Mouse (Mus musculus) myocyte (in vitro differentiated cells): Measurements from ENCODE around the gene Nfam1. TPM values are rescaled to one million over a fixed set of nuclear protein-coding genes. Genes with fewer than 3 reads are reported as not detected.

Experiments used
- H3K27me3 ChIP-seq: one replicate; pipeline ENCODE4 v1.6.1; 2011; ENCODE audit not compliant: control insufficient read depth, insufficient read depth, insufficient read length
- H3K36me3 ChIP-seq: one replicate; pipeline ENCODE4 v1.6.1; 2011; ENCODE audit not compliant: control insufficient read depth, insufficient read depth
- H3K4me2 ChIP-seq: one replicate; pipeline ENCODE4 v1.6.1; 2011; ENCODE audit warnings: low read depth, control low read depth
- H3K4me3 ChIP-seq: one replicate; pipeline ENCODE4 v1.5.1; 2011; ENCODE audit warnings: mild to moderate bottlenecking, control low read depth, moderate library complexity
- H3K79me2 ChIP-seq: one replicate; pipeline ENCODE4 v1.6.1; 2011; ENCODE audit not compliant: control insufficient read depth, insufficient read depth
- H3ac ChIP-seq: one replicate; pipeline ENCODE4 v1.6.1; 2011; ENCODE audit not compliant: control insufficient read depth, insufficient read length
- CEBPB ChIP-seq: IDR thresholded peaks from 2 replicates; pipeline ENCODE4 v1.6.1; 2011; ENCODE audit warnings: mild to moderate bottlenecking, moderate library complexity; ENCODE audit not compliant: poor library complexity, insufficient read depth, severe bottlenecking
- E2F4 ChIP-seq: IDR thresholded peaks from one replicate; pipeline ENCODE4 v1.6.1; 2011; ENCODE audit warnings: mild to moderate bottlenecking, control low read depth, moderate library complexity; ENCODE audit not compliant: insufficient read depth
- MAX ChIP-seq: IDR thresholded peaks from one replicate; pipeline ENCODE4 v1.6.1; 2011; ENCODE audit warnings: low read depth, mild to moderate bottlenecking, control low read depth
- MYOD1 ChIP-seq, 3 experiments: IDR thresholded peaks; one replicate each; pipeline ENCODE4 v1.6.1; 2011; ENCODE audit warnings: control low read depth in 2 of 3, low read depth in 2 of 3, mild to moderate bottlenecking in 2 of 3, moderate library complexity in 1 of 3; ENCODE audit not compliant: insufficient read length in 2 of 3, control insufficient read depth in 1 of 3
- MYOG ChIP-seq, 3 experiments: IDR thresholded peaks; one replicate each; pipeline ENCODE4 v1.6.1; 2011; ENCODE audit warnings: control low read depth in 2 of 3, low read depth in 2 of 3, mild to moderate bottlenecking in 2 of 3; ENCODE audit not compliant: insufficient read length in 2 of 3, control insufficient read depth in 1 of 3, insufficient read depth in 1 of 3
- POLR2A ChIP-seq: IDR thresholded peaks from one replicate; pipeline ENCODE4 v1.6.1; 2011; ENCODE audit warnings: low read depth, mild to moderate bottlenecking, control low read depth, moderate library complexity; ENCODE audit not compliant: insufficient read length
- POLR2AphosphoS2 ChIP-seq: IDR thresholded peaks from one replicate; pipeline ENCODE4 v1.6.1; 2011; ENCODE audit warnings: low read depth, control low read depth; ENCODE audit not compliant: insufficient read length
- REST ChIP-seq: IDR thresholded peaks from one replicate; pipeline ENCODE4 v1.6.1; 2011; ENCODE audit warnings: mild to moderate bottlenecking, control low read depth, moderate library complexity; ENCODE audit not compliant: insufficient read depth, insufficient read length
- SRF ChIP-seq: IDR thresholded peaks from one replicate; pipeline ENCODE4 v1.6.1; 2011; ENCODE audit warnings: low read depth; ENCODE audit not compliant: control insufficient read depth, insufficient read length
- TCF12 ChIP-seq: IDR thresholded peaks from one replicate; pipeline ENCODE4 v1.6.1; 2011; ENCODE audit warnings: mild to moderate bottlenecking, control low read depth; ENCODE audit not compliant: poor library complexity, insufficient read depth, severe bottlenecking
- TCF3 ChIP-seq: IDR thresholded peaks from one replicate; pipeline ENCODE4 v1.6.1; 2011; ENCODE audit warnings: low read depth, control low read depth; ENCODE audit not compliant: insufficient read length
- USF1 ChIP-seq: IDR thresholded peaks from one replicate; pipeline ENCODE4 v1.6.1; 2011; ENCODE audit warnings: low read depth, mild to moderate bottlenecking, control low read depth, moderate library complexity
- polyA plus RNA-seq: library from polyadenylated mRNA; unstranded; fragments of >200 nt; fragmentation: generic; extraction: Trizol; gene quantifications from one replicate; pipeline ENCODE4 v1.2.1, GENCODE M21; 2012; ENCODE audit warnings: missing spikeins

The Nfam1 gene
- polyA plus RNA-seq, 1 experiment = not detected

GRCm38 (mm10) chr15:82987014-82987731, 45.9 kb downstream of the Nfam1 start:
- peaks cover 62% of the 10 kb centered on the region for H3K27me3 ChIP-seq
- no peaks in the 10 kb centered on the region for H3K36me3 ChIP-seq
- TF ChIP-seq MYOG (IDR thresholded peaks at IDR 0.05; ENCODE audit: control insufficient read depth in 1 of 3, insufficient read depth in 1 of 3, insufficient read length in 2 of 3, low read depth in 2 of 3) = peak in 2 of 3 experiments; percentile 9 to 14
- no peak for TF ChIP-seq MYOD1 (IDR thresholded peaks at IDR 0.05; ENCODE audit: control insufficient read depth in 1 of 3, insufficient read length in 2 of 3, low read depth in 2 of 3)
- no peak overlapping the region for H3ac ChIP-seq
- no peaks in the 10 kb centered on the region for H3K79me2 ChIP-seq
- H3K4me3 ChIP-seq = no peak overlapping the region
- H3K4me2 ChIP-seq = peak overlapping the region; percentile 86

- no peak for TF ChIP-seq USF1
- no peak for TF ChIP-seq POLR2AphosphoS2
- TF ChIP-seq TCF3 = no peak
- TF ChIP-seq CEBPB = no peak
- TF ChIP-seq MAX = no peak
- no peak for TF ChIP-seq TCF12
- TF ChIP-seq MYOG (IDR thresholded peaks at IDR 0.05; ENCODE audit: control insufficient read depth in 1 of 3, insufficient read depth in 1 of 3, insufficient read length in 2 of 3, low read depth in 2 of 3) = no peak
- TF ChIP-seq POLR2A = no peak
- TF ChIP-seq SRF = no peak
- no peak for TF ChIP-seq REST
- no peak for TF ChIP-seq E2F4
- H3K36me3 ChIP-seq = no peaks in the 10 kb centered on the region
- H3K4me2 ChIP-seq = no peak overlapping the region
- no peaks in the 10 kb centered on the region for H3K79me2 ChIP-seq
- peaks cover 63% of the 10 kb centered on the region for H3K27me3 ChIP-seq
- no peak overlapping the region for H3ac ChIP-seq
- no peak overlapping the region for H3K4me3 ChIP-seq
Measured at GRCm38 (mm10) chr15:82984574-82984973, 48.5 kb downstream of the Nfam1 start.

GRCm38 (mm10) chr15:82984097-82984496, 49.0 kb downstream of the Nfam1 start:
- Histone ChIP-seq H3ac (no peak overlapping the region), H3K4me2 (no peak overlapping the region), H3K36me3 (no peaks in the 10 kb centered on the region), H3K27me3 (peaks cover 66% of the 10 kb centered on the region), H3K4me3 (no peak overlapping the region), H3K79me2 (no peaks in the 10 kb centered on the region)
- TF ChIP-seq MAX (no peak), REST (no peak), E2F4 (no peak)

- no peak overlapping the region for H3K4me3 ChIP-seq
- peaks cover 72% of the 10 kb centered on the region for H3K27me3 ChIP-seq
- H3K4me2 ChIP-seq = no peak overlapping the region
- no peaks in the 10 kb centered on the region for H3K36me3 ChIP-seq
- TF ChIP-seq REST (no peak), MYOG (IDR thresholded peaks at IDR 0.05; ENCODE audit: control insufficient read depth in 1 of 3, insufficient read depth in 1 of 3, insufficient read length in 2 of 3, low read depth in 2 of 3) (no peak), CEBPB (no peak), POLR2AphosphoS2 (no peak), E2F4 (no peak), TCF12 (no peak), MAX (no peak), POLR2A (no peak), USF1 (no peak), SRF (no peak), TCF3 (no peak)
- H3ac ChIP-seq = no peak overlapping the region
- H3K79me2 ChIP-seq = no peaks in the 10 kb centered on the region
Measured at GRCm38 (mm10) chr15:82983416-82984026, 49.6 kb downstream of the Nfam1 start.

GRCm38 (mm10) chr15:82982724-82983415, 50.2 kb downstream of the Nfam1 start:
- H3K4me2 ChIP-seq = peak overlapping the region; percentile 51
- peaks cover 78% of the 10 kb centered on the region for H3K27me3 ChIP-seq
- no peak overlapping the region for H3K4me3 ChIP-seq
- H3K36me3 ChIP-seq = no peaks in the 10 kb centered on the region
- H3K79me2 ChIP-seq = no peaks in the 10 kb centered on the region
- TF ChIP-seq TCF3 (no peak), TCF12 (no peak), CEBPB (no peak), POLR2A (no peak), USF1 (no peak)
- H3ac ChIP-seq = no peak overlapping the region
